In the genomic region with DNA sequence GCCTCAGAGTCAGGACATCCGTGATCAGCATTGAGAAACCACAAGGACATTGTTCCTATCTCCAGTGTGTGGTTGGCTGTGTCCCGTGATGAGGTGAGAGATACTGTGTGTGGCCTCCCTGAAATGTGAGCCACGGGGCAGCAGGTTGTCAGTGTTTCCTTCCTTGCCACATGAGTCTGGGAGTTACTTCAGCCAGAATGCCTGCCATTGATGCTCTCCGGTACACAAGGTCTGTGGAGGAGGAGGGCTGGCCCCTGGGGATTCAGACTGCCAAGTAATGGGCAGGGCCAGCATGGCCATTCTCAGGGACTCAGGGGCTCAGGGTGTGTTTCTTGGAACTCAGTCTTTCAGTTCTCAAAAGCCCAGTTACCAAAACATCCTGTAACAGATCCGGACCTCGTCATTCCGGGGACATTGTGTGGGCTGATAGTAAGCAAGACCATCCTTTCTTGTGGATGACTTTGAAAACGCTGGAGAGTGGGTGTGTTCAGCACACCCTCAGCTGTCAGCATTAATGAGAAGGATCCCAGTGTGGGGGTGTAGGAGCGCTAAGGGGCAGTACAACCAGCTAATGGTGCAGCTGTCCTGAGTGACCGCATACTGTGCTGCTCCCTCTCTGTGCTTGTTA, we compare ENCODE assay signal across 8 mouse cellular contexts. TPM values are rescaled to one million over a fixed set of nuclear protein-coding genes. Genes with fewer than 3 reads are reported as not detected.
A peak's percentile ranks its signal among the peaks of the same experiment; 100 is the strongest.
DNase-seq lines count a peak whose midpoint lies in the region; ATAC-seq lines count a peak whose summit lies in the region.

No protein-coding gene starts in this region.

- peak overlapping the region; percentile 23 for H3K4me2 ChIP-seq in heart, embryonic 15.5 days
- peak overlapping the region; percentile 88 for H3K4me2 ChIP-seq in liver, embryonic 15.5 days
- H3K4me2 ChIP-seq in forebrain, embryonic 14.5 days (ENCODE audit: low read length), result no peak overlapping the region

- WGBS in heart, embryonic 15.5 days, result 57% methylated on average over 10 of the region's 10 CpGs
- 22% methylated on average over 10 of the region's 10 CpGs for WGBS in liver, embryonic 15.5 days (ENCODE audit: insufficient replicate concordance)
- WGBS in forebrain, embryonic 14.5 days, result 83% methylated on average over 10 of the region's 10 CpGs

- no peaks in the 10 kb centered on the region for H3K9me3 ChIP-seq in heart, embryonic 15.5 days (replicated peaks)
- H3K9me3 ChIP-seq in liver, embryonic 15.5 days (replicated peaks), result no peaks in the 10 kb centered on the region
- H3K9me3 ChIP-seq in forebrain, embryonic 14.5 days (replicated peaks; ENCODE audit: control insufficient read depth, low read length), result no peaks in the 10 kb centered on the region

- H3K4me3 ChIP-seq in heart, embryonic 15.5 days, result no peak overlapping the region
- peak overlapping the region; percentile 24 for H3K4me3 ChIP-seq in liver, embryonic 15.5 days (replicated peaks)
- H3K4me3 ChIP-seq in forebrain, embryonic 14.5 days (ENCODE audit: low read depth, low read length), result no peak overlapping the region

- peak; percentile 32 for DNase-seq in CD4-positive, CD25-positive, alpha-beta regulatory T cell, adult 2 months (ENCODE audit: low read depth, low spot score)
- peak; percentile 85 for DNase-seq in MN1 (ENCODE audit: low spot score)
- DNase-seq in urinary bladder, postnatal 10 days (ENCODE audit: low spot score), result no peak
- no peak for DNase-seq in cerebellum, adult 11-12 months
- DNase-seq in forebrain, embryonic 14.5 days (ENCODE audit: low spot score), result no peak

- no peaks in the 10 kb centered on the region for H3K27me3 ChIP-seq in heart, embryonic 15.5 days
- H3K27me3 ChIP-seq in liver, embryonic 15.5 days, result no peaks in the 10 kb centered on the region
- no peaks in the 10 kb centered on the region for H3K27me3 ChIP-seq in forebrain, embryonic 14.5 days (replicated peaks; ENCODE audit: control insufficient read depth, insufficient read depth, low read length)

- H3K36me3 ChIP-seq in heart, embryonic 15.5 days, result 0 out of 2 replicates have a peak, but pooled peaks cover 9% of the 10 kb centered on the region
- H3K36me3 ChIP-seq in liver, embryonic 15.5 days (replicated peaks), result peaks cover 25% of the 10 kb centered on the region
- H3K36me3 ChIP-seq in forebrain, embryonic 14.5 days (ENCODE audit: control insufficient read depth, insufficient read depth, low read length), result peaks cover 18% of the 10 kb centered on the region

- peak overlapping the region; percentile 28 for H3K27ac ChIP-seq in heart, embryonic 15.5 days
- peak overlapping the region; percentile 65 for H3K27ac ChIP-seq in liver, embryonic 15.5 days (replicated peaks)
- H3K27ac ChIP-seq in forebrain, embryonic 14.5 days (ENCODE audit: low read depth, low read length), result no peak overlapping the region

- peaks cover 47% of the 10 kb centered on the region for H3K4me1 ChIP-seq in heart, embryonic 15.5 days (replicated peaks)
- peaks cover 70% of the 10 kb centered on the region for H3K4me1 ChIP-seq in liver, embryonic 15.5 days (replicated peaks)
- H3K4me1 ChIP-seq in forebrain, embryonic 14.5 days (ENCODE audit: control insufficient read depth, insufficient read depth, low read length), result peaks cover 15% of the 10 kb centered on the region; the same call in 1 of the 2 replicates

- ATAC-seq in CD4-positive, CD25-positive, alpha-beta regulatory T cell, adult 4 months, result no peak
- no peak for ATAC-seq in heart, embryonic 15.5 days (replicated peaks; ENCODE audit: insufficient number of reproducible peaks, insufficient read depth, low FRiP score, low read depth)
- ATAC-seq in liver, embryonic 15.5 days (ENCODE audit: insufficient read depth), result no peak
- no peak for ATAC-seq in forebrain, embryonic 14.5 days

- no peak overlapping the region for H3K9ac ChIP-seq in heart, embryonic 15.5 days
- 0 out of 2 replicates have a peak overlapping the region, but pooled peaks have one; percentile 19 for H3K9ac ChIP-seq in liver, embryonic 15.5 days
- no peak overlapping the region for H3K9ac ChIP-seq in forebrain, embryonic 14.5 days (ENCODE audit: low read length)

RNA-seq across cellular contexts. Expression of gene Pttg1ip, which starts 2.4 kb away (rescaled TPM):
- polyA plus RNA-seq in CD4-positive, CD25-positive, alpha-beta regulatory T cell, adult 4 months (2017; shearing (Covaris generic)), result 100 to 1,000 TPM; 107 to 179 TPM
- 105 and 125 TPM in 2 replicates for polyA plus RNA-seq in heart, embryonic 15.5 days (2015; fragmentation: Nextera tagmentation; extraction: Ambion mirVana)
- 79.6 and 89.2 TPM in 2 replicates for polyA plus RNA-seq in liver, embryonic 15.5 days (2015; fragmentation: Nextera tagmentation; extraction: Ambion mirVana)
- polyA plus RNA-seq in forebrain, embryonic 14.5 days (2014; fragmentation: Nextera tagmentation; extraction: Ambion mirVana), result 74.1 and 85.5 TPM in 2 replicates

RNA-seq across cellular contexts. Expression of gene Sumo3, which starts 22.0 kb away (rescaled TPM):
- 100 to 1,000 TPM in 1 of 2 experiments, 10 to 100 TPM in 1; 96.6 to 109 TPM for polyA plus RNA-seq in CD4-positive, CD25-positive, alpha-beta regulatory T cell, adult 4 months (2017; shearing (Covaris generic))
- polyA plus RNA-seq in heart, embryonic 15.5 days (2015; fragmentation: Nextera tagmentation; extraction: Ambion mirVana), result 138 and 169 TPM in 2 replicates
- 91.2 and 93.4 TPM in 2 replicates for polyA plus RNA-seq in liver, embryonic 15.5 days (2015; fragmentation: Nextera tagmentation; extraction: Ambion mirVana)
- polyA plus RNA-seq in forebrain, embryonic 14.5 days (2014; fragmentation: Nextera tagmentation; extraction: Ambion mirVana), result 277 and 308 TPM in 2 replicates

RNA-seq across cellular contexts. Expression of gene Gm49325, which starts 22.1 kb away (rescaled TPM):
- polyA plus RNA-seq in CD4-positive, CD25-positive, alpha-beta regulatory T cell, adult 4 months (2017; shearing (Covaris generic)), result 1 to 10 TPM in 1 of 2 experiments, not detected in 1; 3.0 TPM
- polyA plus RNA-seq in heart, embryonic 15.5 days (2015; fragmentation: Nextera tagmentation; extraction: Ambion mirVana), result 0.60 and 3.9 TPM in 2 replicates
- 0.82 TPM in 1 of 2 replicates, not detected in the other for polyA plus RNA-seq in liver, embryonic 15.5 days (2015; fragmentation: Nextera tagmentation; extraction: Ambion mirVana)
- polyA plus RNA-seq in forebrain, embryonic 14.5 days (2014; fragmentation: Nextera tagmentation; extraction: Ambion mirVana), result 1.7 and 16.2 TPM in 2 replicates

RNA-seq across cellular contexts. Expression of gene Ube2g2, which starts 38.2 kb away (rescaled TPM):
- polyA plus RNA-seq in CD4-positive, CD25-positive, alpha-beta regulatory T cell, adult 4 months (2017; shearing (Covaris generic)), result 10 to 100 TPM; 42.0 to 65.6 TPM
- polyA plus RNA-seq in heart, embryonic 15.5 days (2015; fragmentation: Nextera tagmentation; extraction: Ambion mirVana), result 66.3 and 85.1 TPM in 2 replicates
- polyA plus RNA-seq in liver, embryonic 15.5 days (2015; fragmentation: Nextera tagmentation; extraction: Ambion mirVana), result 47.0 and 58.0 TPM in 2 replicates
- polyA plus RNA-seq in forebrain, embryonic 14.5 days (2014; fragmentation: Nextera tagmentation; extraction: Ambion mirVana), result 72.6 and 73.6 TPM in 2 replicates

RNA-seq across cellular contexts. Expression of gene Itgb2, which starts 53.9 kb away (rescaled TPM):
- polyA plus RNA-seq in CD4-positive, CD25-positive, alpha-beta regulatory T cell, adult 4 months (2017; shearing (Covaris generic)), result 100 to 1,000 TPM; 449 to 774 TPM
- polyA plus RNA-seq in heart, embryonic 15.5 days (2015; fragmentation: Nextera tagmentation; extraction: Ambion mirVana), result 2.1 and 6.2 TPM in 2 replicates
- 17.1 and 18.5 TPM in 2 replicates for polyA plus RNA-seq in liver, embryonic 15.5 days (2015; fragmentation: Nextera tagmentation; extraction: Ambion mirVana)
- polyA plus RNA-seq in forebrain, embryonic 14.5 days (2014; fragmentation: Nextera tagmentation; extraction: Ambion mirVana), result 0.67 and 0.89 TPM in 2 replicates

Comparison
In these comparisons a context has a peak if more than half of its experiments do, and no peak if none do; other contexts are left out.
1. DNase-seq: peak in CD4-positive, CD25-positive, alpha-beta regulatory T cell, adult 2 months (single experiment) and MN1 (single experiment); none in urinary bladder, postnatal 10 days (single experiment), cerebellum, adult 11-12 months (single experiment) and forebrain, embryonic 14.5 days (single experiment).